Mouse (Mus musculus): ENCODE results near the gene Aldh5a1.

DNA sequence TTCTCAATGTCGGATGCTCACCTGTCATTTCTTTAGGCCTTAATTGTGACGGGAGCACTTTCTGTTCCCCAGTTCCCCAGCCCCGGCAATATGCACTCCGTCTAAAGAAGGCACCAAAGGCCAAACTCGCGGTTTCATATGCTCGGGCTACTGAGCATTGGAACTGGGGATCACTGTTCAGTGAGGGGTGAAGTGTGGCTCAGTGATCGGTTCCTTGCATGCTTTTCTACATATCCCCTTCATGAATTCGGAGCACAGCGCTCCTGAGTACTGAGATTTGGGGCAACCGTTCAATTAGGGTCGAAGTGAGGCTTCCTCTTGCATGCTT is 342 bp upstream of the Aldh5a1 start:
- TF ChIP-seq CTCF (IDR thresholded peaks at IDR 0.05; ENCODE audit: low read depth) (no peak), EP300 (IDR thresholded peaks at IDR 0.05; ENCODE audit: low read depth) (no peak)

Data from liver, postnatal 0 days (tissue).